18 mouse cellular contexts compared by ENCODE assay signal in the genomic region with DNA sequence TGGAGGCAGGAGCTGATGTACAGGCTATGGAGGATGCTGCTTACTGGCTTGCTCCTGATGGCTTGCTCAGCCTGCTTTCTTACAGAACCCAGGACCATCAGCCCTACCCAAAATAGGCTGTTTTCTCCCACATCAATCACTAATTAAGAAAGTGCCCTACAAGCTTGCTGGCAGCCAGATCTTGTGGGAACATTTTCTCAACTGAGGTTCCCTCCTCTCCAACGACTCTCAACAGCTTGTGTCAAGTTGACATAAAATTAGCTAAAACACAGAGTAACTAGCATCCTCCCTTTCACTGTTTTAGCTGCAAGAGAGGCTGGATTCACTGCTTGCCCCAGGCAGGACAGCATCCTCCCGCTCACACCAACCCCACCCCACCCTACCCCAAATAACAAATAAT.
DNase-seq lines count a peak whose midpoint lies in the region; ATAC-seq lines count a peak whose summit lies in the region.
"Had no signal": no experiment of that assay in that cellular context is flagged by ENCODE, and none has a peak within 500 bp of the region (broad histone marks: within the 10 kb centered on the region; RNA-seq: fewer than 3 reads in every experiment).

No protein-coding gene starts in this region.

- ATAC-seq in frontal cortex, adult (ENCODE audit: low TSS enrichment), result peak; percentile 55
- ATAC-seq: activated CD4-positive, CD25-positive, alpha-beta regulatory T cell, adult 4 months; CD4-positive, CD25-positive, alpha-beta regulatory T cell, adult 4 months; Patski had no signal

- DNase-seq in frontal cortex, postnatal 25 days (ENCODE audit: low spot score in 2 of 2), result no peak
- peak; percentile 73 for DNase-seq in brain, adult 2 months (ENCODE audit: low read depth, low spot score)
- DNase-seq in kidney, postnatal 14 days, result no peak
- DNase-seq: adrenal gland, adult 2 months; adrenal gland, adult 8-10 months; adrenal gland, postnatal 10 days; adrenal gland, postnatal 14 days; adrenal gland, postnatal 25 days; adrenal gland, postnatal 36 days; B cell, adult 2 months; cerebellum, adult 11 months; cerebellum, adult 11-12 months; cerebellum, adult 18-20 months; cerebellum, adult 2 months had no signal
